In genomic region chr5:100166591-100167491, GRCm38 (mm10) we compare ENCODE assay signal across 8 mouse cellular contexts. TPM values are rescaled to one million over a fixed set of nuclear protein-coding genes. Genes with fewer than 3 reads are reported as not detected.
DNase-seq lines count a peak whose midpoint lies in the region; ATAC-seq and TF ChIP-seq lines count a peak whose summit lies in the region.

No protein-coding gene starts in this region.

- intact Hi-C loops in left cerebral cortex, postnatal 25 days (cut with DNase I): loop anchor here (5.0 kb wide), 2 partner anchors 75 to 95 kb away; no protein-coding TSS in a partner anchor

- no peak overlapping the region for H3K4me2 ChIP-seq in liver, postnatal 0 days (ENCODE audit: low read depth, low read length)

- ATAC-seq in CD4-positive, CD25-positive, alpha-beta regulatory T cell, adult 4 months: no peak
- no peak for ATAC-seq in liver, postnatal 0 days

- no peaks in the 10 kb centered on the region for H3K9me3 ChIP-seq in liver, postnatal 0 days (ENCODE audit: low read length)

- 48% methylated on average over 14 of the region's 14 CpGs for WGBS in liver, postnatal 0 days (ENCODE audit: insufficient replicate concordance)

- no peak overlapping the region for H3K9ac ChIP-seq in liver, postnatal 0 days (replicated peaks)

- TF ChIP-seq CTCF in liver, postnatal 0 days (IDR thresholded peaks at IDR 0.05; ENCODE audit: low read depth): peak; percentile 77

- no peaks in the 10 kb centered on the region for H3K36me3 ChIP-seq in liver, postnatal 0 days (replicated peaks; ENCODE audit: insufficient read depth, low read length)

- H3K4me3 ChIP-seq in liver, postnatal 0 days (ENCODE audit: low read depth, low read length): no peak overlapping the region

- no peak for TF ChIP-seq EP300 in liver, postnatal 0 days (IDR thresholded peaks at IDR 0.05; ENCODE audit: low read depth)

- H3K27ac ChIP-seq in liver, postnatal 0 days (ENCODE audit: low read depth): no peak overlapping the region

- peaks cover 2% of the 10 kb centered on the region; the same call in 1 of the 2 replicates for H3K4me1 ChIP-seq in liver, postnatal 0 days (ENCODE audit: insufficient read depth)

- peak; percentile 26 for DNase-seq in CD4-positive, CD25-positive, alpha-beta regulatory T cell, adult 2 months (ENCODE audit: low read depth, low spot score)
- DNase-seq in left cerebral cortex, adult 18-20 months (ENCODE audit: low spot score in 2 of 2): peak; percentile 64 to 66
- no peak for DNase-seq in left cerebral cortex, postnatal 25 days (ENCODE audit: low spot score in 2 of 2)
- peak; percentile 84 for DNase-seq in adrenal gland, postnatal 10 days
- DNase-seq in embryo, embryonic 9.5 days (ENCODE audit: extremely low spot score): peak; percentile 45
- DNase-seq in liver, postnatal 0 days: peak; percentile 78
- DNase-seq in right cerebral cortex, postnatal 4 days: peak; percentile 50

- no peaks in the 10 kb centered on the region for H3K27me3 ChIP-seq in liver, postnatal 0 days (ENCODE audit: insufficient read depth, low read length)

RNA-seq across cellular contexts. Expression of gene Tmem150c, which starts 7.2 kb away (rescaled TPM):
- polyA plus RNA-seq in CD4-positive, CD25-positive, alpha-beta regulatory T cell, adult 4 months (2017; shearing (Covaris generic)): not detected
- 10 to 100 TPM; 48.9 to 50.1 TPM for total RNA-seq in left cerebral cortex, adult 18-20 months (2021)
- 10 to 100 TPM; 42.4 to 44.5 TPM for total RNA-seq in left cerebral cortex, postnatal 25 days (2021)
- 10 to 100 TPM; 12.9 to 18.4 TPM for total RNA-seq in adrenal gland, postnatal 10 days (2021)
- 1.1 and 1.4 TPM in 2 replicates for polyA plus RNA-seq in liver, postnatal 0 days (2015; fragmentation: Nextera tagmentation; extraction: Ambion mirVana)

Comparison
In these comparisons a context has a peak if more than half of its experiments do, and no peak if none do; other contexts are left out.
1. DNase-seq: peak in CD4-positive, CD25-positive, alpha-beta regulatory T cell, adult 2 months (single experiment), left cerebral cortex, adult 18-20 months (2 of 2), adrenal gland, postnatal 10 days (single experiment), embryo, embryonic 9.5 days (single experiment), liver, postnatal 0 days (single experiment) and right cerebral cortex, postnatal 4 days (single experiment); none in left cerebral cortex, postnatal 25 days (0 of 2).